Comparison of ENCODE assay signal across 17 mouse cellular contexts in the genomic region with DNA sequence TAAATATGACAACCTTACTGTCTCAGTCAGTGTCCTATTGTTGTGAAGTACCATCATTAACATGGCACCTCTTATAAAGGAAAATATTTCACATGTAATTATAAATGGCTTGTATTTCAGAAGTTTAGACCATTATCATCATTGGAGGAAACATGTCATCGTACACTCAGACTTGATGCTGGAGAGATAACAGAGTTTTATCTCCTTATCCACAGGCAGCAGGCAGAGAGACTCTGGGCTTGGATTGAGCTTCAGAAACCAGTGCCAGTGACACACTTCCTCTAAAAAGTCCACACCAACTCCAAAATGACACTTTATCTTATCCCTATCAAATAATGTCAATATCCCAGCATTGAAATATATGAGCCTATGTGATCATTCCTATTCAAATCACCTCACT.
"Had no signal": no experiment of that assay in that cellular context is flagged by ENCODE, and none has a peak within 500 bp of the region (broad histone marks: within the 10 kb centered on the region; RNA-seq: fewer than 3 reads in every experiment).

No protein-coding gene starts in this region.

- H3K4me3 ChIP-seq: neural tube, embryonic 12.5 days; neural tube, embryonic 13.5 days; neural tube, embryonic 15.5 days; stomach, embryonic 15.5 days had no signal

- H3K27ac ChIP-seq: neural tube, embryonic 12.5 days; neural tube, embryonic 13.5 days; neural tube, embryonic 15.5 days; stomach, embryonic 15.5 days; stomach, postnatal 0 days had no signal

- H3K4me1 ChIP-seq: neural tube, embryonic 12.5 days; neural tube, embryonic 13.5 days; neural tube, embryonic 15.5 days; stomach, embryonic 15.5 days had no signal

- H3K9ac ChIP-seq: neural tube, embryonic 12.5 days; neural tube, embryonic 13.5 days; neural tube, embryonic 15.5 days; stomach, embryonic 15.5 days had no signal

- DNase-seq: retina, postnatal 1 day; right cerebral cortex, adult 18-20 months; right cerebral cortex, postnatal 14 days; right cerebral cortex, postnatal 25 days; right cerebral cortex, postnatal 4 days; spleen, adult 18-20 months; thymus, adult 18-20 months; thymus, adult 2 months; thymus, postnatal 14 days; thymus, postnatal 25 days; thymus, postnatal 36 days; thymus, postnatal 4 days had no signal

- H3K27me3 ChIP-seq: neural tube, embryonic 12.5 days; neural tube, embryonic 13.5 days; neural tube, embryonic 15.5 days; stomach, embryonic 15.5 days had no signal

- H3K36me3 ChIP-seq: neural tube, embryonic 12.5 days; neural tube, embryonic 13.5 days; neural tube, embryonic 15.5 days; stomach, embryonic 15.5 days had no signal

- H3K9me3 ChIP-seq: neural tube, embryonic 12.5 days; neural tube, embryonic 13.5 days; neural tube, embryonic 15.5 days; stomach, embryonic 15.5 days had no signal
